Mouse (Mus musculus): Measurements from ENCODE around the gene Pym1.
"Not testable (repeated sequence)": the region's sequence is repeated elsewhere in the genome, so short reads cannot be mapped to it uniquely, and the experiment has no call there.

The Pym1 gene

DNA sequence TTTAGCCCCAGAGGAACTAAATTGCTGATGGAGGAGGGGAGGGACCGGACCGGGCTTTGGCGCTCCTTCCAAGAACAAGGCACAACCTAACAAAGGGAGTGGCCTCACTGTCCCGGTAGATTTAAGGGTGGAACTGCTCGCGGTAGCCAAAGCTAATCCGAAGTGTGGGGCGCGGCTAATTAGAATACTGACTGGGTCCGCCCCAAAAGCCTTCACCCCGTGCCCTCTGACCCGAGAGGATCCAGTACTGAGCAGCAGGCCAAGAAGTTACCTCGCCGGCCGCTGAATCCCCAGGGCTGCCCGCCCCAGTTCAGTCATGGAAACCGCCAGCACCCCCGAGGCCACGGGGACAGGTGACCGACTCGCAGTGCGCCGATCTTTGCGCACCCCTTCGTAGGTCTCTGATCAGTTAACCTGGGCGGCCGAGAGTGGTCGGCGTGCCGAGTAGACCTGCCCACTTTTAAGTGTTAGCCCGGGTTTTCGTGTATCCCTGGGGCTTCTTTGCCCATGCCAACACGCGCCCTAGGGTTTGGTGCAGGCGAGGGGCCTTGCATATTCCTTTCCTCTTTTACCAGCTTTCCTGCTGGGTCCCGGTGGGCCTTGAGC is at the start of gene Pym1:
Gene Pym1, plus strand, starts transcription at position 244 of the 606 bp plus-strand sequence.
- peak; percentile 72 for DNase-seq (ENCODE audit: low spot score)

DNA sequence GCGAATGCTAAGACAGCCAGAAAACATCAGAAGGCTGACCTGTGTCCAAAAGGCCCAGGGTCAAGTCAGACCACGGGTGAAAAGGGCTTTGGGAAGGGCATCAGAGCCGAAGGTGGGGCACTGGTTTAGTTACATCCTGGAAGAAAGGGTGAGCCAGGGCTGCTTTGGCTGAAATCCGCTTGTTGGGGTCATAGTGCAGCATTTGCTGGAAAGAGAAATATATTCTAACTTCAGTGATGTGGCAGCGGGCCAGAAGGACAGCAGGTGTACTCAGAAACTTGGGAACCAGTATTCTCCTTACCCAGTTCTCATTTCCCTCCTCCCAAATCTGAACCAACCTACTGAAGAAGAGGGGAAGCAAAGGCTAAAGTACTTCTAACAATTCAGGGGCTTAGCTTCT is 48.7 kb upstream of the Pym1 start:
- no peak for DNase-seq (ENCODE audit: low spot score)

DNA sequence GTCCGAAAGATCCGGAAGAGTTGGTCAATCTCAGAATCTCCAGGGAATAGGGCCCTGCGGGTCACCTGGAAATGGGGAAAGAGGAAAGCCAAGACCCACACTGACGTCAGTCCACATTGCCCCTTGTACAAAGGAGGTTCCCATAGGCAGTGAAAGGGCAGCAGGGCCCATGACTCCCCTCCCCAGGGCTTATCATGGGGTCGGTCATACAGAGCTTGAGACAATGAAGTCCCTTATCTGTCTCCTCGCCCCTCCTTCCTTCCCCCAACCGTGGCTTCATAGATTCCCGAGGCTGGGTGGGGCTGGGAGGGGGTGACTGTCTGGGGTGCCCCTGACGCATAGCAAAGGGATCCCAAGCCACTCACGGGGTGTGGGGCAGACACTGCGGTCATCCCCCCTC is 48.1 kb upstream of the Pym1 start:
- DNase-seq (ENCODE audit: low spot score) = no peak

DNA sequence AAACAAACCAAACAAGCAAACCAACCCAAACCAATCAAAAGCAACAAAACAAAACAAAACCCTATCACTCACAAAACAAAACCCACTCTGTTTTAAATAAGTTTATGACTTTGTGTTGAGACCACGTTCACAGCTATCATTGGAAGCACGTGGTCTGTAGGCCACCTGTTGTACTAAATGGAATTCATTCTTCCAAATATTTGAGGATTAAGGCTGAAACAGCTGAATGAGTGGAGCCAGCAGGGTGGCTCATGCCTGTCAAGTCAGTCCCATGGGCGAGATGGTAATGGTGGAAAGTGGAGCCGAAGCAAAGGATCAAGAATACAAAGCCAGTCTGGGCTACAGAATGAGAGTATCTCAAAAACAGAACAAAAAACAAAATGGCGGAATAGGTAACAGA is 47.0 kb upstream of the Pym1 start:
- no peak for DNase-seq (ENCODE audit: low spot score)

DNA sequence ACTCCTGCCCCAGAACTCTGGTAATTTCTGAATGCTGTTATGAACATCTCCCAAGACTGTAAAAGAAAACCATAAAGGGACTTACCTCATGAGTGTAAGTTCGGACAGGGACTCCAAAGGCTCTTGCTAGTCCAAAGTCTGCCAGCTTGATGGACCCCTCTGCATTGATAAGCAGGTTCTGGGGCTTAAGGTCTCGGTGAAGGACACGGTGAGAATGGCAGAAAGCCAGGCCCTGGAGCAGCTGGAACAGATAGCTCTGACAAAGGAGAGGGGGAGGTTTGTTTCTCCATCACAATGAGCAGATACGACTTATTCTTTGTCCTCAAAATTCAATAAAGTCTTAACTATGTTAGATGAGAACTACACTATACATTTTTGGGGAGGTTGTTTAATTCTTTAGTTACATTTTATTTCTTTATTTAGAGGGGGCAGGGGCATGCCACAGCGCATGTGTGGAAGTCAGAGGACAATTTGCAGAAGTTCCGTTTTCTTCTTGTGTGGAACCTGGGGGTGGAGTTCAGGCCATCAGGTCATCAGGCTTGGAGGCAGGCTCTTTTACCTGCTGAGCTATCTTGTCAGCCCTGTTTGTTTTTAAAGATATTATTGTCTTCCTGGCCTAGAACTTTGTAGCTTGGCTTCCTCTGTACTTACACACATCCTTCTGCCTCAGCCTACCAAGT is 45.2 kb upstream of the Pym1 start:
- no peak for DNase-seq (ENCODE audit: low spot score)

DNA sequence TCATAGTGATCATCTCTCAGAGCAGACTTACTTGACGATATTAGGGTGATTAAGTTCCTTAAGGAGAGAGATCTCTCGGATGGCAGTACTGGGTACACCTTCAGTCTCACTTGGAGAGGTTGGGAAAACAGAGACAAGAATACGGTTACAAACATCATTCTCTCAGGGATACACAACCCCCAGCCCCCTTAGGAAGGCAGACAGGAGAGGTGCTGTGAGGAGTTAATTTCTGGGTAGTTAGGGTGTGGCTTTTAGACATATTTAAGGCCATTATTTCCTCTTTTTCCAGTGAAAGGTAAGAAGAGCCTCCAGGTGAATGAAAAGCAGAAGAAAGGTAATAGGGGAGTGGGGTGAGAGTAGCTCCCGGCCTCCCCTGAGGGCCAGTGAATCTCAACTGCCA is 43.8 kb upstream of the Pym1 start, which contains the start of gene Pmel:
Gene Pmel, plus strand, starts transcription at position 301 of the 400 bp plus-strand sequence.
- DNase-seq (ENCODE audit: low spot score) = no peak

DNA sequence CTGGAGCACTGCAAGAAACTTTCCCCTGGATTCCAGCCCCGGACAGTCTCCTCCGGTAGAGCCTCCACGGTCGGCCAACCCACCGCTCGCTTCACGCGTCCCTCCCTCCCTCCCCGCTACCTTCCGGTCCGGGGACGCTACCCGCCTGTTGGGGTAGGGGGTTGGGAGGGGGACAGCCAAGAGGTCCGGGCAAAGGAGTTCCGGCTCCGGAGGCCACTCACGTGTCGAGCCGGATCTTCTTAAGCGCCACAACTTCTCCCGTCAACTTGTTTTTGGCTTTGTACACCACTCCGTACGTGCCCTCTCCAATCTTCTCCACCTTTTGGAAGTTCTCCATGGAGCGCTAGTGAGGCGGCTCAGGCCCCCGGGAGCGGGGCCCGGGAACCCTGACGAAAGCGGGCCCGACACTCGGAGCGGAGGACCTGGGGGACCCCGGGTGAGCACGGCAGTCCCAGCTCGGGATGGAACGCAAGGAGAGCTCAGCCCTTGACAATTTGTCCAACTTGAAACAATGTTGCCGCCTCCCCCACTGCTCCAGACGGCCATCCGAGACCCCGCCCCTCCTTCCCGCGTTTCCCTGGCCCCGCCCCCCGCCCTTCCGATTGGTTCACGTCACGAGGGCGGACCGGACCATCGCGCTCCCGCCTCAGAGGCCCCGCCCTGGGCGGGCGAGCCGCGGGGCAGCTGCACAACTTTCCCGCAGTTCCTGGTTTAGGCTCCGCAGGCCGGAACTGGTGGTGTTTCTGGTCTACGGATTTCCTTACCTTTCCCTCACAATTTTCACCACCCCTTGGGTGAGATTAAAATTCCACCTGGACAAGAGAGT is 43.0 kb upstream of the Pym1 start, which contains the start of gene Cdk2:
Gene Cdk2, minus strand, starts transcription at position 541 of the 826 bp plus-strand sequence.
- DNase-seq (ENCODE audit: low spot score) = peak; percentile 90

DNA sequence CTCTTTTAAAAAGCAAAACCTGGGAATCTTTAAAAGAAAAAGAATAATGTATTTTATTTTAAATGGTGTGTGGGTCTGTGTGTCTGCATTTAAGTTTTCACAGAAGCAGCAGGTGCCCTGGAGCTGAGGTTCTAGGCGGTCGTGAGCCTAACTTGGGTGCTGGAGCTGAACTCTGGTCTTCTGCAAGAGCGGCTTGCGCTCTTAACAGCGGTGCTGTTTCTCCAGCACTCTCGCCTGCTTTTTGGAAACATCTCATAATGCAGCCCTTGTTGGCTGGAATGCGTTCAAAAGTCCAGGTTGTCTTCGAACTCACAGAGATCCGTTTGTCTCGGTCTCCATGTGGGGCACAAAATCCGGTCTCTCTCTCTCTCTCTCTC is 42.4 kb upstream of the Pym1 start:
- DNase-seq (ENCODE audit: low spot score) = peak; percentile 22

DNA sequence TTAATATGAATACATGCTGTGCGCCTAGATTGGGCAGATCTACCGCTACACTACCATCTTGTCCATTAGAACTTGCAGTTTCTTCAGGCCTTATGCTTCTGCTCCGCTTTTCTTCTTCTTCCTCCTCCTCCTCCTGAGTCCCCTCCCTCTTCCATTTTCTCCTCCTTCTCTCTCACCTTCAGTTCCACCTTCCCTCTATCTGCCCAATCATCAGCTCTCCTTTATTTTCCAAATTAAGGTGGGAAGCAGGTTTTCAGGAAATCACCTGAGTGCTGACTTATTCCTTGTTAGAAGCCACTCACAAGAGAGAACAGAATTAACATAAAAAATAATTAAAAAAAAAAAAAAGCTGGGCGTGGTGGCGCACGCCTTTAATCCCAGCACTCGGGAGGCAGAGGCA is 36.4 kb upstream of the Pym1 start:
- DNase-seq (ENCODE audit: low spot score) = not testable (repeated sequence)

DNA sequence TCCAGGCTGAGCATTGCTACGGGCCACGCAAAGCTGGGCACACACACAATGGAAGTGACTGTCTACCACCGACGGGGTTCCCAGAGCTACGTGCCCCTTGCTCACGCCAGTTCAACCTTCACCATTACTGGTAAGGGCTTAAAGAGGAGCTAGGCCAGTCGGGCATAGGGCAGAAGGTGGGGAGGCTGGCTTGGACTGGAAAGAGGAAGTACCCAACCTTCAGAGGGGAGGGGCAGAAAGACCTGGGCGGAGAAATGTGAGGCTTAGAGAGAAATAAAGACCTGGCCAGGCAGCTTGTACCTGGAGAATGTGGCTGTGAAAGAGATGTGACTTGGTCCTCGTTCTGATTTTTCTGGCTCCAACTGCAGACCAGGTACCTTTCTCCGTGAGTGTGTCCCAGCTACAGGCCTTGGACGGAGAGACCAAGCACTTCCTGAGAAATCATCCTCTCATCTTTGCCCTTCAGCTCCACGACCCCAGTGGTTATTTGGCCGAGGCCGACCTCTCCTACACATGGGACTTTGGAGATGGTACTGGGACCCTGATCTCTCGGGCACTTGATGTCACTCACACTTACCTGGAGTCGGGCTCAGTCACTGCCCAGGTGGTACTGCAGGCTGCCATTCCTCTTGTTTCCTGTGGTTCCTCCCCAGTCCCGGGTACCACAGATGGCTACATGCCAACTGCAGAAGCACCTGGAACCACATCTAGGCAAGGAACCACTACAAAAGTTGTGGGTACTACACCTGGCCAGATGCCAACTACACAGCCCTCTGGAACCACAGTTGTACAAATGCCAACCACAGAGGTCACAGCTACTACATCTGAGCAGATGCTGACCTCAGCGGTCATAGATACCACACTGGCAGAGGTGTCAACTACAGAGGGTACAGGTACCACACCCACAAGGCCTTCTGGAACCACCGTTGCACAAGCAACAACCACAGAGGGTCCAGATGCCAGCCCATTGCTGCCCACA is 31.8 kb upstream of the Pym1 start:
- no peak for DNase-seq (ENCODE audit: low spot score)

DNA sequence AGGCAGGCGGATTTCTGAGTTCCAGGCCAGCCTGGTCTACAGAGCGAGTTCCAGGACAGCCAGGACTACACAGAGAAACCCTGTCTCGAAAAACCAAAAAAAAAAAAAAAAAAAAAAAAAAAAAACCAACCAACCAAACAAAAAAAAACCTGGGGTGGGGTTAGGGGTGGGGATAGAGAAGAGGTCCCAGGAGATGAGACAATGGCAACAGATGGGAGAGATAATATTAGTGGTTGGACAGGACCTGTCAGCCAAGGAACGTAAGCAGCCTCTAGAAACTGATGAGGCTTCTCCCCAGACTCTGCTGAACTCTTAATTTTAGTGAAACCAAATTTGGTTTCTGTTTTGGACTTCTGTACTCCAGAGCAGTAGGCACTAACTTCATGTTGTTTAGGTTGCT is 22.2 kb upstream of the Pym1 start:
- not testable (repeated sequence) for DNase-seq (ENCODE audit: low spot score)

DNA sequence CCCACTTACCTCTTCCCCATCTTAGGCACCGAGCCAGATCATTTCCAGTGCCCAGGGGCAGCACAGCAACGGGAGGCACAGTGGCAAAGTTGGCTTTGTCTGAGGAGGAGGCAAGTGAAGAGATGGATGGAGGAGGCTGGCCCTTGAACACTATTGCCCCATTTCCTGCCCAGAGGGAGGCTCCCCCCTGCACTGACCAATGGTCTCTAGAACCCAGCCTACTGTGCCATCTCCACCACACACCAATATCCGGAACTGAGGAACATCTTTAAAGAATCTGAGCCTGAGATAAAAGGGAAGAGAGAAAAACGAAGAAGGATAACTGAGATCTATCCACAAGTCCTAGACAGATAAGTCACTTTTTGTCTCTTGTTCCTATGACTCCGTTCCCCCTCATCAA is 19.6 kb upstream of the Pym1 start:
- DNase-seq (ENCODE audit: low spot score) = no peak

DNA sequence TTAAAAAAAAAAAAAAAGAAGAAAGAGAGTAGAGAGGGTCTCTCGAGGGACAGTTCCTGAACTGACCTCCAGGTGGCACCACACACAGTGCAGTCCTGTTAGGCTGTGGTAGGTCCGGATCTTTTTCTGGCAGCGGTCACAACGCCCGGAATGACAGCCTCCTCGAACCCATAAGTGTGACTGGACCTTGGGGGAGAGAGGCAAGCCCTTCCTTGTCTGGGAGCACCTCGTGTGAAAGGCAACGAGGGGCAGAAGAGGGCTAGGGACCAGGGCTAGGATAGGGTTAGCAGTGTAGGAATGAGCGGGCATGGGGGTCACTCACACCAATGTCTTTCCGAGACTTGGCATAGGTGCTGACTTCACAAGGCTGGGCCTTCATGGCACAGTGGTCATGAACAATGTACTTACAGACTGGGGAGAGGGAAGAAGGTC is 16.7 kb upstream of the Pym1 start:
- peak; percentile 66 for DNase-seq (ENCODE audit: low spot score)

DNA sequence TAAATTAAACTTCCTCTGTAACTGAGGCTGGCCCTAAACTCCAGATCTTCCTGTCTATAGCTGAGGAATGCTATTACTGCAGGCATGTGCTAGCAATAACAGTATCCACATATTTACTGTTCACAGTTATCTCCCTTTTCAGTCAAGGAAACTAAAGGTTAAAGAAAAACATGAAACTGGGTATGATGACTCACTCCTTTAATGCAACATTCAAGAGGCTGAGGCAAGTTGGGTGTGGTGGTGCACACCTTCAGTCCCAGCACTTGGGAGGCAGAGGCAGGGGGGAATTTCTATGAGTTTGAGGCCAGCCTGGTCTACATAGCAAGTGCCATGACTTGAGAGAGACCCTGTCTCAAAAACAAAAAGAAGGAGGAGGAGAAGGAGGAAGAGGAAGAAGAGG is 15.7 kb upstream of the Pym1 start:
- no peak for DNase-seq (ENCODE audit: low spot score)

DNA sequence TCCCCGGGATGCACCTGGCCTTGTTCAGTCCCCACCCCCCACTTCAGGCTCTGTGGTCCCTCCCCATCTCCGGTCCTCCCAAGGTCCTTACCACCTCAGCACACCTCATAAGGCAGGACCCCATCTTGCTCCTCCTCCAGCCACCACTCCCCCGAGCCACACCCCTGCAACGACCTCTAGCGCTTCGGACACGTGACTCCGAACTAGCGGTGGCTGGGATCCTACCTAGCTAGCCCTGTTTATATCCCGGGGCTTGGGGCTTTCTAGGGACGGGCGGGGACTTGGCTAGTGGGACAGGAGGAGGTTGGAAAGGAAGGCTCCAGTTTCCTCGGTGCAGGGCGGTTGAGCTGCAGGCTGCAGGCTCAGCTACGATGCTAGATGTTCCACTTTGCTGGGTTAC is 10.3 kb upstream of the Pym1 start:
- DNase-seq (ENCODE audit: low spot score) = no peak

DNA sequence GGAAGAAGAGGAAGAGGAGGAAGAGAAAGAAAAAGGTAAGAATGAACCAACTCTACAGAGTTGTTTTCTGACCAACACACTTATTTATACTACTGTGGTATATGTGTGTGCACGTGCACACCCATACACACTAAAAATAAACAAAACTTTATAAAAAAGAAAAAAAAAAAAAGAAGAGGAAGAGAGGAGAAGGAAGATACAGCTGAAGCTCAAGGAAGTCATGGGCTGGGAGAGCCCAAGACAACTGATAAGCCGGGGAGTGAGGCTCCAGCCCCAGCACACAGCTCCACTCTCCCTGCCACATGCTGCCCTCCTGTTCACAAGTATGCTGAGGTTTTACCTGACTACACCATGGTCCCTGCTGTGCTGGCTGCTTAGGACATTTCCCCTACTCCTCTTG is 7.4 kb upstream of the Pym1 start:
- no peak for DNase-seq (ENCODE audit: low spot score)

DNA sequence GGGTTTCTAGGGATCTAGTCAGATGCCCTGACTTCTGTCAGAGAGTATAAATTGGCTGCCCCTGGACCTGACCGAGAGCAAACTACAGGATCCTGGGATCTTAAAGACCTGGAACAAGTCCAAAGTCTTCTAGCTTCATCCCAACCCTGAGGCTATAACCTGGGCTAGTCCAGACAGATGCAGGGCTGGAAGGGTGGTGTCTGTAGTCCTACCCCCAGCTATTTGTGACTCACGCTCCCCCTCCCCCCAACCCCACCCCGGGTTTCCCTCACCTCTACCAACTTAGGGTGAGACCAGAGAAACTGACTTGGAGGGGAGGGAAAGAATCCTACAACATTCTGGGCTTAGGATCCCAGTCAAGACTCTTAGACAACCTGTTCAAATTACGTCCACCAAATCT is 5.1 kb upstream of the Pym1 start:
- DNase-seq (ENCODE audit: low spot score) = peak; percentile 30

DNA sequence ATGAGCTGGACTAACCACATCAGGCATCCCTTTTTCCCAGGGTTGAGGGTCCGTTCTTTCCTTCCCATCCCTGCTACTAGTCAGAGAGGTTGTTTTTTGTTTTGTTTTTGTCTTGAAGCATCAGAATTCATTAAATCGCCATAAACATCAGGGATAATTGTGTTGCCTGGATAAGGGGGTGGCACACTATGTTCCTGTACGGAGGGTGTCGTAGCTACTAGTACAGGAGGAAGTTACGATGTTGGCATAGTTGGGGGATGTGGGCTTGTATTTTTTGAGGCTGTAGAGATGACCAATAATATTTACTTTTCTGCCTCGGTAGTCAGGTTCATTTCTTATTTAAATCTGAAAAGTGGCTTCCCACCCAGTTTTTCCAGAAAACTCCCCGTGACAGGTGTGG is 4.5 kb upstream of the Pym1 start:
- no peak for DNase-seq (ENCODE audit: low spot score)

DNA sequence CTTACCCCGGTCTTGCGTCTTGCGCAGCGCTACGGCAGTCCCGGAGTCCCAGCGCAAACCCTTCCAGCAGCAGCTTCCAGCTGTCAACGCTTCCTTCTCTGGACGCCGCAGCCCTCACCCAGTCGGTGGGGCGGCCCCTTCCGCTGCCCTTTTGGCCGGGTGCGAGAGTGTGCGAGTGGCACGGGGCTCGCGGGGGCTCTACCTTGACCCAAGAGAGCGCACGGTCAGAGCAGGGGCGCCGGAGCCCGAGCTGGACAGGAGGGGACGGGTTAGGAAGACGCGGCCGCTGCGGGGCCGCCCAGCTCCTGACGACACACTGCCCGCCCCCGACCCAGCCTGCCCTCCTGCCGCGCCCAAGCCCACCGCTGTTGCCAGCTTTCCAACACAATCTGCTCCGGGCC is 3.9 kb upstream of the Pym1 start:
- peak; percentile 59 for DNase-seq (ENCODE audit: low spot score)

DNA sequence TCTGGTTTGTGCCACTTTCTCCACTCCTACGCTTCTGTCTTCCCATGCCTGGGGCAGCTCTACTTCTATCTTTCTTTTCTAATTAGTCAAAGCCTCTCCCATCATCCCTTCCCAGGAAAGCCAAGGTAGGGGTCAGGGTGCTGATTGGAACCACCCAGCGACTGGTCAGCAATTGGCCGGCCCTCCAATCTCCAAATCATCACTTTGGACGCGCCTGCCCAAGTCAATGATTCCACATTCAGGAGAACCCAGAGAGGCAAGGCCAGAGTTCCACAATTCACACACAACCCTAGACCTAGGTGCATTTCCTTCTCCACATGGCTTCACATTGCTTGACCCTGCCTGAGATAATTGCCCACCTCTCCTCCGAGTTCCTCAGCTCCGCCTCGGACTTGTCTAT is 3.5 kb upstream of the Pym1 start:
- DNase-seq (ENCODE audit: low spot score) = no peak

DNA sequence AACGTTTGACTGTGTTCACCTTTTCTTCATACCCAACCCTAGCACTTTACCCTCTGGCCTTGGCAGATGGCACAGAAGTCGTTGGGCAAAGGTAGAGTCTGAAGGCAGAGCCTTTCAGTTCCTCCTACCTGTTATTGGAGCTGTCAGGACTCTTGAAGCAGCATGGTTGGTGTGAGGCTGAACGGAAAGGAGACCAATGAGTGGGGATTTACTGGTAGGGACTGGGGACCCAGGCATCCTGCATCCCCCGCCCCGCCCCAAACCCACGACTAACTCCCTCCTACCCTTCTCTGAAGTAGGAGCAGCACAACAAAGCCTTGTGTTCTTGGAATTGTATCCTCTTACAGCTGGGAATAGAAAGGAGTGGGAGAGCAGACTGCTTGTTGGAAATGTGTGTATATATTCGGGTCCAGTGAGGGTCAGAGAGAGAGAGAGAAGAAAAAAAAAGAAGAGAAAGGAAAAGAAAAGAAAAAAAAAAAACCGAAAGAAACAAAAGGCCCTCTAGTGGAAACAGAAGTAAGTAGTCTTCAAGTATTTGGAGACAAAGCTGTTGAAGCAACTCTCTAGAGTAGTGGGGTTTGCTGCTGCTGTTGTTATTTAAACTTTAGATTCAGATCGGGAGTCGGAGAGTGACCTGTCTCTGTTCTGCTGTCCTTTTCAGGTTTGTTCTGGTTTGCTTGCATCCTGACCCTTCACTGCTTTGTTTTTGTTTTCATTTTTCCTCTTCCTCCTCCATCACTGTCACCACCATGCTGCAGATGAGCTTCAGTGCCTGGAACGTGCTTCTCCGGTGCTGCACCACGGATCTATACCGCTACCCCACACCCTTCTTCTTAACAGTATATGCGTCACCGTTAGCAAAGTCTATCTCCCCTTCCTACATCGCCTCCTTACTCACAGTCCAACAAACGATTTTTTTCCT is 2.7 kb upstream of the Pym1 start, which contains the start of gene Dgka:
Gene Dgka, minus strand, starts transcription at position 176 of the 922 bp plus-strand sequence.
- DNase-seq (ENCODE audit: low spot score) = no peak
